Mouse (Mus musculus) layer of hippocampus, adult 9-10 months (tissue): ENCODE results near the gene Olfr768.
"Not testable (repeated sequence)": the region's sequence is repeated elsewhere in the genome, so short reads cannot be mapped to it uniquely, and the experiment has no call there.

ENCODE experiments used
- DNase-seq: peaks from one replicate; pipeline ENCODE4 v3.0.0; 2022; ENCODE audit warnings: low spot score

Olfr768 gene

DNA sequence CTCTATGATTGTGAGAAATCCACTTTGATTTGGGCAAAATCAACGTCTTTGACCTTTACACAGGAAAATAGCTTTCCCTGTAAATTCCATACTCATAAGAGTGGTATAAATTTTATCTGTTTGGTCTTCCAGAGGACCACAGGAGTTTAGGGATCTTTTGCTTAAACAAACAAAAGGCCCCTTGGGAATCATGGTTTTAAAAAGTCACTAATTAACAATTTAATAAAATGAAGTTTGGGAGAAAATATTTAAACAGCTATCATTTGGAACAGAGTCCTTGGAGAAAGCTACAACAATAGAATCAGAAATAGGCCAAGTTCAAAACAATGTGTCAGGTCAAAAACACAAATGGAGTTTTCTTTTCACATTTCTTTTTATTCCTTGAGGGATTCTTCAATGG is at the start of gene Olfr768:
Gene Olfr768, minus strand, starts transcription at position 101 of the 400 bp plus-strand sequence.
- DNase-seq = no peak

DNA sequence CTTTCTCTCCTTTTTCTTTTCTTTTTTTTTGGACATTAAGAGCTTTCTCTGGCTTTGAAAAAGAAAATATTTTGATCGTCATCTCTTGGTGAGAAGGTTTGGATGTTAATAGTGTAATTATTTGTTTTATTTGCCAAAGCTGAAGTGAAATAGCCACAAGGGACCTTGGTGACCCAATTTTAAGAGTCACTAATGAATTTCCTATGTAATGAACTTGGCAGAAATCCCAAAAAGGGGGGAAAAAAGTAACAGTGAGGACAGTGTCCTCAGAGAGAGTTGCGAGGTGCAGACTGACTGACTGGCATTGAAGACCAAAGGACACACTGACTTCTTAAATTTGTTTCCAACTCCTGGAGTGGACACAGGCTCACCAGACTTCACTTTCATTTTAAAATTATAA is 39.7 kb upstream of the Olfr768 start, which contains the start of gene Olfr770:
Gene Olfr770, minus strand, starts transcription at position 101 of the 400 bp plus-strand sequence.
- no peak for DNase-seq

GRCm38 (mm10) chr10:129117761-129118160 is 18.6 kb upstream of the Olfr768 start, which contains the start of gene Olfr769:
TSS of gene Olfr769 (minus strand) at chr10:129117861.
- no peak for DNase-seq

DNA sequence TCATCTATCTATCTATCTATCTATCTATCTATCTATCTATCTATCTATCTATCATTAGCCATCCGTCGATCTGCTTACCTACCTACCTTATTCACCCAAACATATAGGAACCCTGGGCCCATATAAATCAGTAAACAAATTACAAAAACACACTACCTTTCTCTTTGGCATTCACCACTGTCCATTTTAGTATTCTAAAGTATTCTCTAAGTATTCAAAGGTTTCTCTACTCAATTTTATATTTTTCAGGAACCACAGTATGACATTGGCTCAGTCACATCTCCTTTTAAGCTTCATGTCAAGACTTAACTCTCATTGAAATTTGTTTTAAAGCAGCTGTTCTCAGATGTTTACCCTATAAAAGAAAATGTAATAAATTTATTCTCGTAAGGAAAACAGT is 16.0 kb upstream of the Olfr768 start:
- DNase-seq = no peak

DNA sequence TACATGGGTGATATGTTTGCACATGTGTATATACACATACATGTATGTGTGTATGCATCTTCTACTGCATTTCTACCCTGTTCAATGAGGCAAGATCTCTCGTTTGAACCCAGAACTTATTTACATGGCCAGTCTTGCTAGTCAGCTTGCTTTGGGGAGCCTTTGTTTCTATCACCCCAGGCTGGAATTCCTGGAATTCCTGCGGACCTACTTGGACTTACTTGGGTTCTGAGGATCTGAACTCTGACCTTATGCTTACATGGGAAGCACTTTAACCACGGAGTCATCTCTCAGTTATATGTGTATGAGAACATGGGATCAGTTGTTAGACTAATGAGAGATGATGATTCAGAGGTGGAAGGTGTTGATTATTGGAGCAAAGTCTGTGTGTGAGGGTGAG is 2.1 kb upstream of the Olfr768 start:
- DNase-seq = no peak

DNA sequence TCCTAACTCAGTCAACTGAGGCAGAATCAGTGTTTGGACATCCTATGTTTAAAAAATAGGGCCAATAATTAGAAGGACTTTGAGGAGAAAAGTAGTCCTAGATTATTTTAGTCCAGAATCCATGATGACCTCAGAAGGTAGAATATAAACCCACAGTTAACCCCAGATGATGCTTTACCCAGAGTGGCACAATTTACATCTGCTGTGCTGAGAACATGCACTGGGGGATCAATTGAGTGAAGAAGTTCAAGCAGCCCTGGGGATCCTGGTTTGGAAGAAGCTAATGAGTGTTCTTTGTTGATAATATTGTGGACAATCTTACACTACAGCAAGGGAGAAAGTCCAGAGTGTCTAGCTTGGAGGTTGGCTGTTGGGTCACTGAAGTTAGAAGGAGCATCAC is 16.4 kb downstream of the Olfr768 start, which contains the start of gene Olfr767:
Gene Olfr767, minus strand, starts transcription at position 101 of the 400 bp plus-strand sequence.
- DNase-seq = not testable (repeated sequence)

DNA sequence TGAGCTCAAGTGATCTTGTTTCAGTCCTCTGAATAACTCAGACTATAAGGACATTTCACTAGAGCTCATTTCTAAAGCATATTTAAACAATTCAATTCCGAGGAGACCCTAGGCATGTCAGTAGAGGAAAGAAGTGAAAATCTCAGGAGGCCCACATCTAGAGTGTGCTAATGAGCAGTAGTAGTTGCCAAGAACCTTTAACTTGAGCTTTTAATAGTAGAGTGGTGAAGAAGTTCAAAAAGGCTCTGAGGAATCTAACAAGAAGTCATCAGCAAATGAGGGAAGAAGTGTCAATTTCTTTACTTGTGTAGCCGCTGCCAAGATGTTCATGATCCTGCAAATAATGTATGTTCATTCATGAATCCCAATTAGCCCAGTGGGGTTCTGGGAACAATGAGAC is 30.3 kb downstream of the Olfr768 start, which contains the start of gene Olfr766-ps1:
Gene Olfr766-ps1, minus strand, starts transcription at position 101 of the 400 bp plus-strand sequence.
- no peak for DNase-seq

GRCm38 (mm10) chr10:129049898-129050297 is 49.3 kb downstream of the Olfr768 start, which contains the start of gene Olfr765:
TSS of gene Olfr765 (minus strand) at chr10:129049998.
- DNase-seq = not testable (repeated sequence)
